21 mouse cellular contexts compared by ENCODE assay signal in the genomic region with DNA sequence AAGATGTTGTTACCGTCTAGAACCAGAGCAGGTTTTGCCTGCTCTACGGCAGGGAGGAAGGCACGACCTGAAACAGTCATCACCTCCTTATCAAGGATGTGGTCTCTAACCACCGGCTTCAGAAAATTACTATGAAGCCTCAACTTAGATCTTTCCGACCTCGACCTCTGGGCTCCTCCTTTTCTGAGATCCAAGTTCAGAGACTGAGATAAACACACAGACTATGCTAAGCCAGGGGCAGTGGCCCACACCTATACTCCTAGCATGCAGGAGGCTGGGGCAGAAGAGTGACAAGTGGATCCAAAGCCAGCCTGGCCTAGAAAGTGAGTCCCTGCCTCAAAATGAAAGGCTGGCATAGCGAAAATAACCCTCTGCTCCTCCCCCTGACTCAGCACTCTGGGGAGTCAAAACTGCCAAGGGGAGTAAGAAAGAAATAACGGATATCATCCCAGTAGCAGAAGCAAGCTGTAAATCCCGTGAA. TPM values are rescaled to one million over a fixed set of nuclear protein-coding genes. Genes with fewer than 3 reads are reported as not detected.
DNase-seq lines count a peak whose midpoint lies in the region; ATAC-seq and TF ChIP-seq lines count a peak whose summit lies in the region.
"Had no signal": no experiment of that assay in that cellular context is flagged by ENCODE, and none has a peak within 500 bp of the region (broad histone marks: within the 10 kb centered on the region; RNA-seq: fewer than 3 reads in every experiment).

No protein-coding gene starts in this region.

- H3K9ac ChIP-seq in MEL (ENCODE audit: control insufficient read depth, low read depth, low read length, poor library complexity, severe bottlenecking), result peak overlapping the region; percentile 46
- H3K9ac ChIP-seq in liver, embryonic 13.5 days, result no peak overlapping the region
- H3K9ac ChIP-seq in hindbrain, embryonic 14.5 days, result no peak overlapping the region
- H3K9ac ChIP-seq: embryonic facial prominence, embryonic 12.5 days; forebrain, embryonic 13.5 days; lung, embryonic 14.5 days had no signal

- TF ChIP-seq RAD21 in MEL (IDR thresholded peaks at IDR 0.05; ENCODE audit: low read depth, low read length), result no peak

- peaks cover 0 to 13% of the 10 kb centered on the region in 2 experiments; a peak in 2 of 4 replicates for H3K36me3 ChIP-seq in MEL (ENCODE audit: control insufficient read depth in 1 of 2, insufficient read depth in 2 of 2, low read length in 2 of 2)
- H3K36me3 ChIP-seq in liver, embryonic 13.5 days, result no peaks in the 10 kb centered on the region
- H3K36me3 ChIP-seq in hindbrain, embryonic 14.5 days (replicated peaks; ENCODE audit: control insufficient read depth, insufficient read depth), result no peaks in the 10 kb centered on the region
- H3K36me3 ChIP-seq: embryonic facial prominence, embryonic 12.5 days had no signal

- H3K9me3 ChIP-seq in MEL (replicated peaks; ENCODE audit: insufficient read depth, low read length), result no peaks in the 10 kb centered on the region
- H3K9me3 ChIP-seq in liver, embryonic 13.5 days (replicated peaks), result no peaks in the 10 kb centered on the region
- H3K9me3 ChIP-seq in hindbrain, embryonic 14.5 days (ENCODE audit: control insufficient read depth, low read length), result no peaks in the 10 kb centered on the region
- H3K9me3 ChIP-seq: embryonic facial prominence, embryonic 12.5 days; forebrain, embryonic 13.5 days had no signal

- H3K79me2 ChIP-seq in MEL (ENCODE audit: control insufficient read depth, insufficient read depth, low read length, poor library complexity), result no peaks in the 10 kb centered on the region; the same call in 1 of the 2 replicates

- no peaks in the 10 kb centered on the region for H3K27me3 ChIP-seq in MEL (ENCODE audit: control insufficient read depth in 1 of 2, insufficient read depth in 2 of 2, low read length in 2 of 2)
- H3K27me3 ChIP-seq in liver, embryonic 13.5 days, result no peaks in the 10 kb centered on the region
- H3K27me3 ChIP-seq in cerebellum, adult 2 months (ENCODE audit: control insufficient read depth, insufficient read depth, low read length), result no peaks in the 10 kb centered on the region
- no peaks in the 10 kb centered on the region for H3K27me3 ChIP-seq in hindbrain, embryonic 14.5 days (ENCODE audit: control insufficient read depth, insufficient read depth, low read length)
- H3K27me3 ChIP-seq: embryonic facial prominence, embryonic 12.5 days; forebrain, embryonic 13.5 days; Patski had no signal

- H3K4me2 ChIP-seq in liver, embryonic 13.5 days, result peak overlapping the region; percentile 14; the same call in 1 of the 2 replicates
- H3K4me2 ChIP-seq in hindbrain, embryonic 14.5 days (replicated peaks), result no peak overlapping the region
- H3K4me2 ChIP-seq: embryonic facial prominence, embryonic 12.5 days; forebrain, embryonic 13.5 days; lung, embryonic 14.5 days had no signal

- no peak for ATAC-seq in liver, embryonic 13.5 days (ENCODE audit: low read depth)
- no peak for ATAC-seq in hindbrain, embryonic 14.5 days (ENCODE audit: low FRiP score)
- ATAC-seq: forebrain, embryonic 13.5 days; Patski had no signal

- no peak for TF ChIP-seq POLR2A in MEL (IDR thresholded peaks at IDR 0.05; ENCODE audit: control insufficient read depth in 1 of 2, insufficient read depth in 1 of 2, low read depth in 1 of 2, low read length in 2 of 2, poor library complexity in 1 of 2)
- TF ChIP-seq POLR2A in cerebellum, adult 2 months (IDR thresholded peaks at IDR 0.05; ENCODE audit: borderline replicate concordance, insufficient read depth, low read length), result no peak

- WGBS in liver, embryonic 13.5 days (ENCODE audit: insufficient replicate concordance), result 32% methylated on average over 9 of the region's 9 CpGs
- 85% methylated on average over 9 of the region's 9 CpGs for WGBS in cerebellum, adult 2 months
- WGBS in hindbrain, embryonic 14.5 days, result 91% methylated on average over 9 of the region's 9 CpGs

- H3K4me1 ChIP-seq in MEL (ENCODE audit: control insufficient read depth in 1 of 2, insufficient read depth in 2 of 2, low read length in 2 of 2), result peaks cover 10 to 17% of the 10 kb centered on the region in 2 experiments
- H3K4me1 ChIP-seq in liver, embryonic 13.5 days (replicated peaks), result no peaks in the 10 kb centered on the region
- H3K4me1 ChIP-seq in cerebellum, adult 2 months (ENCODE audit: control insufficient read depth, insufficient read depth, low read length), result no peaks in the 10 kb centered on the region
- H3K4me1 ChIP-seq in hindbrain, embryonic 14.5 days (replicated peaks; ENCODE audit: control insufficient read depth, insufficient read depth, low read length), result no peaks in the 10 kb centered on the region
- H3K4me1 ChIP-seq: embryonic facial prominence, embryonic 12.5 days; forebrain, embryonic 13.5 days had no signal

- peak; percentile 3 for DNase-seq in adrenal gland, postnatal 14 days
- DNase-seq in adrenal gland, postnatal 25 days, result no peak
- DNase-seq in MEL (ENCODE audit: low read depth, low spot score), result peak; percentile 80
- peak; percentile 5 for DNase-seq in liver, embryonic 13.5 days
- peak; percentile 48 to 49 for DNase-seq in spleen, postnatal 36 days (ENCODE audit: low spot score in 2 of 2)
- DNase-seq in cerebellum, adult 2 months, result no peak
- no peak for DNase-seq in hindbrain, embryonic 14.5 days (ENCODE audit: low spot score)
- DNase-seq in cerebellum, adult 11 months, result no peak
- DNase-seq: adrenal gland, postnatal 10 days; cerebellum, adult 11-12 months; gastrocnemius, postnatal 10 days; left cerebral cortex, postnatal 4 days; lung, embryonic 14.5 days; midbrain, embryonic 14.5 days had no signal

- peak; percentile 58 to 59 for TF ChIP-seq EP300 in MEL (IDR thresholded peaks at IDR 0.05; ENCODE audit: low read depth in 1 of 2, low read length in 2 of 2)

- peak overlapping the region; percentile 50 for H3K27ac ChIP-seq in MEL (ENCODE audit: control insufficient read depth, low read depth, low read length)
- H3K27ac ChIP-seq in liver, embryonic 13.5 days, result no peak overlapping the region
- no peak overlapping the region for H3K27ac ChIP-seq in cerebellum, adult 2 months (ENCODE audit: insufficient read depth, low read length)
- no peak overlapping the region for H3K27ac ChIP-seq in hindbrain, embryonic 14.5 days
- H3K27ac ChIP-seq: embryonic facial prominence, embryonic 12.5 days; forebrain, embryonic 13.5 days had no signal

- peak overlapping the region; percentile 50 to 51 for H3K4me3 ChIP-seq in MEL (ENCODE audit: control insufficient read depth in 1 of 2, insufficient read depth in 1 of 2, low read depth in 2 of 2, low read length in 2 of 2)
- H3K4me3 ChIP-seq in liver, embryonic 13.5 days (replicated peaks), result no peak overlapping the region
- H3K4me3 ChIP-seq in cerebellum, adult 2 months (replicated peaks; ENCODE audit: insufficient read depth, low read depth, low read length), result no peak overlapping the region
- H3K4me3 ChIP-seq in hindbrain, embryonic 14.5 days (replicated peaks; ENCODE audit: low read length), result no peak overlapping the region
- H3K4me3 ChIP-seq: embryonic facial prominence, embryonic 12.5 days; forebrain, embryonic 13.5 days had no signal

- no peak for TF ChIP-seq CTCF in MEL (IDR thresholded peaks at IDR 0.05 in 2 of 3, conservative IDR thresholded peaks at IDR 0.05 in 1 of 3; ENCODE audit: control insufficient read depth in 1 of 3, insufficient read depth in 1 of 3, low read depth in 2 of 3, low read length in 3 of 3, poor library complexity in 1 of 3, severe bottlenecking in 1 of 3)
- no peak for TF ChIP-seq CTCF in cerebellum, adult 2 months (IDR thresholded peaks at IDR 0.05; ENCODE audit: borderline replicate concordance, insufficient read depth, low read depth, low read length)

TF ChIP-seq in MEL, 35 proteins besides CTCF, POLR2A, EP300 and RAD21 (continues in another document):
- no peak for TF ChIP-seq ZC3H11A (IDR thresholded peaks at IDR 0.05; ENCODE audit: low read depth, low read length)

RNA-seq across cellular contexts. Expression of a gene that starts 9.2 kb away (rescaled TPM):
- 0.23 TPM in 1 of 2 replicates, not detected in the other for total RNA-seq in adrenal gland, postnatal 14 days (2021)
- not detected in 2 replicates for total RNA-seq in adrenal gland, postnatal 25 days (2021)
- total RNA-seq in MEL (2012; rRNA removed), result 0.10 TPM in 1 of 2 replicates, not detected in the other
- under 1 TPM in 1 of 2 experiments, not detected in 1; 0.04 TPM for polyA plus RNA-seq in MEL (2012; ENCODE audit: insufficient read depth in 1 of 2, insufficient read length in 2 of 2, low read depth in 1 of 2, low replicate concordance in 2 of 2, missing spikeins in 1 of 2)
- not detected in 2 replicates for polyA plus RNA-seq in liver, embryonic 13.5 days (2015; fragmentation: Nextera tagmentation; extraction: Ambion mirVana)
- not detected in 2 replicates for polyA plus RNA-seq in cerebellum, adult 2 months (2012; rRNA removed)
- polyA plus RNA-seq in hindbrain, embryonic 14.5 days (2014; fragmentation: Nextera tagmentation; extraction: Ambion mirVana), result not detected in 2 replicates
- total RNA-seq: gastrocnemius, postnatal 10 days; layer of hippocampus, adult 18-20 months; left cerebral cortex, postnatal 4 days had no signal
- polyA plus RNA-seq: embryonic facial prominence, embryonic 12.5 days; forebrain, embryonic 13.5 days; heart, embryonic 14.5 days; intestine, embryonic 14.5 days; lung, embryonic 14.5 days; neural tube, embryonic 14.5 days had no signal

RNA-seq across cellular contexts. Expression of a gene that starts 12.8 kb away (rescaled TPM):
- 2.4 and 2.5 TPM in 2 replicates for total RNA-seq in adrenal gland, postnatal 14 days (2021)
- 0.21 and 4.8 TPM in 2 replicates for total RNA-seq in adrenal gland, postnatal 25 days (2021)
- total RNA-seq in MEL (2012; rRNA removed), result 0.13 TPM in 1 of 2 replicates, not detected in the other
- polyA plus RNA-seq in MEL (2012; ENCODE audit: insufficient read depth in 1 of 2, insufficient read length in 2 of 2, low read depth in 1 of 2, low replicate concordance in 2 of 2, missing spikeins in 1 of 2), result under 1 TPM in 1 of 2 experiments, not detected in 1; 0.35 TPM
- 6.4 and 7.1 TPM in 2 replicates for polyA plus RNA-seq in liver, embryonic 13.5 days (2015; fragmentation: Nextera tagmentation; extraction: Ambion mirVana)
- not detected in 2 replicates for polyA plus RNA-seq in cerebellum, adult 2 months (2012; rRNA removed)
- 0.76 and 0.93 TPM in 2 replicates for polyA plus RNA-seq in hindbrain, embryonic 14.5 days (2014; fragmentation: Nextera tagmentation; extraction: Ambion mirVana)
- total RNA-seq: layer of hippocampus, adult 18-20 months had no signal
- polyA plus RNA-seq: heart, embryonic 14.5 days had no signal

RNA-seq across cellular contexts. Expression of a gene that starts 47.5 kb away (rescaled TPM):
- 1.3 and 2.9 TPM in 2 replicates for total RNA-seq in adrenal gland, postnatal 14 days (2021)
- total RNA-seq in adrenal gland, postnatal 25 days (2021), result 1.7 and 2.1 TPM in 2 replicates
- not detected in 2 replicates for total RNA-seq in MEL (2012; rRNA removed)
- polyA plus RNA-seq in MEL (2012; ENCODE audit: insufficient read depth in 1 of 2, insufficient read length in 2 of 2, low read depth in 1 of 2, low replicate concordance in 2 of 2, missing spikeins in 1 of 2), result not detected
- polyA plus RNA-seq in liver, embryonic 13.5 days (2015; fragmentation: Nextera tagmentation; extraction: Ambion mirVana), result not detected in 2 replicates
- 0.49 and 0.82 TPM in 2 replicates for polyA plus RNA-seq in cerebellum, adult 2 months (2012; rRNA removed)
- 8.1 and 9.3 TPM in 2 replicates for polyA plus RNA-seq in hindbrain, embryonic 14.5 days (2014; fragmentation: Nextera tagmentation; extraction: Ambion mirVana)
- total RNA-seq: gastrocnemius, postnatal 10 days had no signal
- polyA plus RNA-seq: Patski had no signal

RNA-seq across cellular contexts. Expression of a gene that starts 53.8 kb away (rescaled TPM):
- not detected in 2 replicates for total RNA-seq in adrenal gland, postnatal 14 days (2021)
- not detected in 2 replicates for total RNA-seq in adrenal gland, postnatal 25 days (2021)
- total RNA-seq in MEL (2012; rRNA removed), result not detected in 2 replicates
- under 1 TPM in 1 of 2 experiments, not detected in 1; 0.93 TPM for polyA plus RNA-seq in MEL (2012; ENCODE audit: insufficient read depth in 1 of 2, insufficient read length in 2 of 2, low read depth in 1 of 2, low replicate concordance in 2 of 2, missing spikeins in 1 of 2)
- polyA plus RNA-seq in liver, embryonic 13.5 days (2015; fragmentation: Nextera tagmentation; extraction: Ambion mirVana), result 0.07 TPM in 1 of 2 replicates, not detected in the other
- polyA plus RNA-seq in cerebellum, adult 2 months (2012; rRNA removed), result 0.48 and 0.56 TPM in 2 replicates
- polyA plus RNA-seq in hindbrain, embryonic 14.5 days (2014; fragmentation: Nextera tagmentation; extraction: Ambion mirVana), result 4.8 and 5.5 TPM in 2 replicates
- total RNA-seq: gastrocnemius, postnatal 10 days; layer of hippocampus, adult 18-20 months had no signal
- polyA plus RNA-seq: heart, embryonic 14.5 days; intestine, embryonic 14.5 days; lung, embryonic 14.5 days; Patski had no signal

Comparison
In these comparisons a context has a peak if more than half of its experiments do, and no peak if none do; other contexts are left out.
1. DNase-seq: peak in adrenal gland, postnatal 14 days (single experiment), MEL (single experiment), liver, embryonic 13.5 days (single experiment) and spleen, postnatal 36 days (2 of 2); none in adrenal gland, postnatal 25 days (single experiment), cerebellum, adult 2 months (0 of 2), hindbrain, embryonic 14.5 days (single experiment) and cerebellum, adult 11 months (single experiment).
2. H3K4me3 ChIP-seq: peak in MEL (2 of 2); none in liver, embryonic 13.5 days (single experiment), cerebellum, adult 2 months (single experiment) and hindbrain, embryonic 14.5 days (single experiment).